Mouse (Mus musculus) heart, postnatal 0 days (tissue): Measurements from ENCODE around the gene Lctl. TPM values are rescaled to one million over a fixed set of nuclear protein-coding genes. Genes with fewer than 3 reads are reported as not detected.
A peak's percentile ranks its signal among the peaks of the same experiment; 100 is the strongest.

ENCODE experiments used
- ATAC-seq: fragments of 200-750 bp; cut with Nextera tagmentation; 2 replicates; pipeline ENCODE4 v1.8.0; 2017; ENCODE audit warnings: low read depth, moderate number of reproducible peaks, moderate library complexity; ENCODE audit not compliant: insufficient read depth
- DNase-seq: peaks from one replicate; pipeline ENCODE4 v3.0.0-alpha.2; 2016; ENCODE audit warnings: low spot score
- H3K27ac ChIP-seq: fragments of 300-500 bp; sonication (generic); 2 replicates; pipeline ENCODE4 v1.5.1; 2014; ENCODE audit warnings: low read depth, mild to moderate bottlenecking
- H3K27me3 ChIP-seq: fragments of 300-500 bp; sonication (generic); 2 replicates; pipeline ENCODE4 v1.6.1; 2014; ENCODE audit warnings: low read length, mixed read lengths; ENCODE audit not compliant: control insufficient read depth, insufficient read depth
- H3K36me3 ChIP-seq: fragments of 300-500 bp; sonication (generic); replicated peaks from 2 replicates; pipeline ENCODE4 v1.6.1; 2014; ENCODE audit warnings: low read length, mixed read lengths; ENCODE audit not compliant: control insufficient read depth, insufficient read depth
- H3K4me1 ChIP-seq: fragments of 300-500 bp; sonication (generic); 2 replicates; pipeline ENCODE4 v1.6.1; 2014; ENCODE audit warnings: antibody characterized with exemption; ENCODE audit not compliant: control insufficient read depth, insufficient read depth
- H3K4me2 ChIP-seq: fragments of 300-500 bp; sonication (generic); 2 replicates; pipeline ENCODE4 v1.6.1; 2014; ENCODE audit warnings: low read depth, mild to moderate bottlenecking, low read length, moderate library complexity
- H3K4me3 ChIP-seq: fragments of 300-500 bp; sonication (generic); 2 replicates; pipeline ENCODE4 v1.5.1; 2014; ENCODE audit warnings: low read depth, low read length
- H3K9ac ChIP-seq: fragments of 300-500 bp; sonication (generic); replicated peaks from 2 replicates; pipeline ENCODE4 v1.6.1; 2014; ENCODE audit warnings: low read depth, low read length, mixed read lengths
- H3K9me3 ChIP-seq: fragments of 300-500 bp; sonication (generic); replicated peaks from 2 replicates; pipeline ENCODE4 v1.6.1; 2016; ENCODE audit warnings: low read length; ENCODE audit not compliant: control insufficient read depth
- CTCF ChIP-seq: IDR thresholded peaks from 2 replicates; pipeline ENCODE4 v1.5.1; 2016; ENCODE audit warnings: antibody characterized with exemption, control low read depth, low read depth
- EP300 ChIP-seq: IDR thresholded peaks from 2 replicates; pipeline ENCODE4 v1.6.1; 2016; ENCODE audit warnings: antibody characterized with exemption, low read depth
- WGBS: fragments of 180-500 bp; shearing (Covaris S2); extraction: QIAGEN DNeasy Blood & Tissue Kit; methylation state at CpG from one replicate; pipeline ENCODE4 v1.1.7; 2014; 5-methylcytosine and 5-hydroxymethylcytosine counted together
- polyA plus RNA-seq: library from polyadenylated mRNA; unstranded; fragments of >200 nt; fragmentation: Nextera tagmentation; extraction: Ambion mirVana; gene quantifications from 2 replicates; pipeline ENCODE4 v1.2.1, GENCODE M21; 2015
- total RNA-seq: library from RNA; depleted of rRNA; stranded (reverse); fragments of >200 nt; gene quantifications from 2 replicates; pipeline ENCODE4 v1.2.3, GENCODE M21; 2014; ENCODE audit warnings: low replicate concordance

Lctl gene
- total and polyA plus RNA-seq, 2 experiments from 2014 or later, result not detected

- Histone ChIP-seq H3K4me2 (no peak overlapping the region), H3K4me1 (peaks cover 12% of the 10 kb centered on the region), H3K9me3 (no peaks in the 10 kb centered on the region), H3K27ac (no peak overlapping the region), H3K36me3 (no peaks in the 10 kb centered on the region), H3K4me3 (no peak overlapping the region), H3K9ac (no peak overlapping the region), H3K27me3 (no peaks in the 10 kb centered on the region)
- no peak for TF ChIP-seq EP300
- ATAC-seq (no peak), DNase-seq (no peak)
- 66% methylated on average over 2 of the region's 2 CpGs for WGBS
Observed at GRCm38 (mm10) chr9:64076412-64076811, 40.5 kb upstream of the Lctl start.

DNA sequence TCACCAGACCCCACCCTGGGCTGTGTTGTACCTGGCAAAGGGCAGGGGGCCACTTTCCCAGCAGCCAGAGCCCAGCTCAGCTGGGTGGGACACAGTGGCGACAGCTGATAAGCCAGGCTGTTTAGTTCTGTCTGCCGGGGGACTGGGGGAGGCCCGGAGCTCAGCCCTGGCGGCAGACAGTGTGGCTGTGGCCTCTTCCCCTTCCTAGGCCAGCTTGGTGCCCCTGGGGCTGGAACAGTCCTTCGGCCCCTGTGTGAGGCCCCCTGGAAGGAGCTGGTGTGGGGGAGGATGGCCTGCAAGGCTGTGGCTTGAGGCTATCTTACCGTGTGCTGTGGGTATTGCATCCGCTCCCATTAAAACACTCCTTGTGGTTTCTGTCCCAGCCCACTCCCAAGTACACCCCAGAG, 38.6 kb upstream of the Lctl start:
- Histone ChIP-seq H3K4me2 (no peak overlapping the region), H3K4me3 (no peak overlapping the region), H3K9me3 (no peaks in the 10 kb centered on the region), H3K27me3 (no peaks in the 10 kb centered on the region), H3K9ac (no peak overlapping the region), H3K4me1 (peaks cover 12% of the 10 kb centered on the region; the same call in 1 of the 2 replicates), H3K27ac (peak overlapping the region; percentile 58), H3K36me3 (no peaks in the 10 kb centered on the region)
- no peak for DNase-seq
- ATAC-seq, result peak; percentile 86
- WGBS, result 12% methylated on average over 7 of the region's 7 CpGs
- TF ChIP-seq CTCF (no peak), EP300 (peak; percentile 65; the same call in 1 of the 2 replicates)

DNA sequence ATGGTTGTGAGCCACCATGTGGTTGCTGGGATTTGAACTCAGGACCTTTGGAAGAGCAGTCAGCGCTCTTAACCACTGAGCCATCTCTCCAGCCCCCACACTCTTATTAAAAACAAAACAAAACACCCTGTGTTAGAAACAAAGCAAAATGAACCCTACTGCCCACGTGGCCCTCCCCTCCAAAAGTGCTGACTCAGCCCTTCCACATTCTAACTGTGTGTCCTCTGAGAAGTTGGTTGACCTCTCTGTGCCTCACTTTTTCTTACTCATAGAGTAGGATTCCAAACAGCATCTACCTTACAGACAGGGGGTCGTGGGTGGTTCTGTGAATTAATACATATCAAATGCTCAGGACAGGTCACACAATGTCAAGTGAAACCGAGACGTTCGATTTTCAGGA, 37.0 kb upstream of the Lctl start:
- Histone ChIP-seq H3K27ac (no peak overlapping the region), H3K4me2 (no peak overlapping the region), H3K4me3 (no peak overlapping the region), H3K27me3 (no peaks in the 10 kb centered on the region), H3K36me3 (no peaks in the 10 kb centered on the region), H3K4me1 (peaks cover 12% of the 10 kb centered on the region; the same call in 1 of the 2 replicates), H3K9me3 (no peaks in the 10 kb centered on the region), H3K9ac (no peak overlapping the region)
- WGBS, result 85% methylated on average over 6 of the region's 6 CpGs
- TF ChIP-seq CTCF (no peak), EP300 (no peak)
- DNase-seq (no peak), ATAC-seq (no peak)

GRCm38 (mm10) chr9:64084231-64084630, 32.7 kb upstream of the Lctl start:
- Histone ChIP-seq H3K9ac (peak overlapping the region; percentile 68), H3K27ac (peak overlapping the region; percentile 86), H3K4me1 (peaks cover under 1% of the 10 kb centered on the region; the same call in 1 of the 2 replicates), H3K4me3 (peak overlapping the region; percentile 46), H3K27me3 (no peaks in the 10 kb centered on the region), H3K36me3 (no peaks in the 10 kb centered on the region), H3K9me3 (no peaks in the 10 kb centered on the region), H3K4me2 (peak overlapping the region; percentile 75)
- WGBS, result 36% methylated on average over 7 of the region's 7 CpGs
- DNase-seq, result no peak
- TF ChIP-seq EP300, result no peak
- TF ChIP-seq CTCF, result no peak
- ATAC-seq, result no peak

GRCm38 (mm10) chr9:64084661-64085399, 32.1 kb upstream of the Lctl start:
- H3K36me3 ChIP-seq, result no peaks in the 10 kb centered on the region
- peak overlapping the region; percentile 68 for H3K9ac ChIP-seq
- H3K4me1 ChIP-seq, result no peaks in the 10 kb centered on the region; the same call in 1 of the 2 replicates
- no peaks in the 10 kb centered on the region for H3K27me3 ChIP-seq
- TF ChIP-seq EP300 (no peak; the same call in 1 of the 2 replicates), CTCF (no peak)
- ATAC-seq (peak; percentile 49), DNase-seq (peak; percentile 75)
- WGBS, result 4% methylated on average over 47 of the region's 49 CpGs
- H3K4me2 ChIP-seq, result peak overlapping the region; percentile 75
- peak overlapping the region; percentile 86 for H3K27ac ChIP-seq
- H3K4me3 ChIP-seq, result peak overlapping the region; percentile 46
- H3K9me3 ChIP-seq, result no peaks in the 10 kb centered on the region
